In the genomic region with DNA sequence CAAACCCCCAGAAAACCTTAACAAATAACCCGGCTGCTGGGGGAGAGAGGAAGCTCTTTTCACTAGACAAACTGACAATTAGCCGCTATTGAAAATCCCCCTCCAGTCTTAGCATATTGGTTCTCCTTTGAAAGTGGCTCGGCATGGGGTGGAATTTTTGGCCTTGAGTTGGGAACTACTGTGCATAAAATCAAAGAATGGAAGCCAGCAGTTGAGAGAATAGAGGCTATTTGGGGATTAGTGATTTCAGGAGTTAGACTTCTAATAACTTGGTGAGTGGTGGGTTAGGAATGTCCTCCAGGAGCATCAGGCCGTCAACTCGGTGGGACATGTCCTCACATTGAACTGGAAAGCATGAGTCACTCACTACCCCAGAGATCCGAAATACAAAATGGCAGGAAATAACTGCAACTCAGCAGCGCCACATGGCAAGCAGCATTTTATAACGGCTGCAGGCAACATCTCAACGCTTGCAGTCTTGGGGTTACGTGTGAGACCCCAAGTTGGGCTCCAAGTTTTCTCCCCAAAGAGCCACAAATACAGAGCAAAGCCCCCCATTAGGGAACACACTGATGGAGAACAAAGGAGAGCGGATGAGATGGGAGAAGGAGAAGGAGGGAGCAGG, we compare ENCODE assay signal across 18 mouse cellular contexts. TPM values are rescaled to one million over a fixed set of nuclear protein-coding genes. Genes with fewer than 3 reads are reported as not detected.
DNase-seq lines count a peak whose midpoint lies in the region; ATAC-seq lines count a peak whose summit lies in the region.
"Had no signal": no experiment of that assay in that cellular context is flagged by ENCODE, and none has a peak within 500 bp of the region (broad histone marks: within the 10 kb centered on the region; RNA-seq: fewer than 3 reads in every experiment).

No protein-coding gene starts in this region.

- DNase-seq in heart, adult 11 months: peak; percentile 92
- no peak for DNase-seq in heart, adult 18-20 months
- DNase-seq in kidney, postnatal 10 days: no peak
- DNase-seq in limb, embryonic 10.5 days (ENCODE audit: low spot score): no peak
- no peak for DNase-seq in spleen, postnatal 14 days (ENCODE audit: low spot score in 2 of 2)
- DNase-seq in natural killer cell, adult 2 months (ENCODE audit: low spot score in 2 of 2): no peak
- DNase-seq: adrenal gland, adult 8-10 months; cerebellum, postnatal 36 days; gastrocnemius, postnatal 36 days; kidney, adult 18-20 months; lung, postnatal 10 days; right cerebral cortex, postnatal 14 days had no signal

- no peak overlapping the region for H3K4me3 ChIP-seq in kidney, embryonic 16.5 days (ENCODE audit: low read length)
- no peak overlapping the region for H3K4me3 ChIP-seq in brown adipose tissue, adult 24 weeks (ENCODE audit: insufficient read depth, low read depth, low read length)
- H3K4me3 ChIP-seq in limb, embryonic 10.5 days: no peak overlapping the region
- H3K4me3 ChIP-seq: erythroblast, embryonic 14.5 days; limb, embryonic 13.5 days; neural tube, embryonic 13.5 days had no signal

- H3K4me2 ChIP-seq in kidney, embryonic 16.5 days (replicated peaks; ENCODE audit: low read depth, low read length): no peak overlapping the region
- H3K4me2 ChIP-seq: limb, embryonic 13.5 days; midbrain, embryonic 11.5 days; neural tube, embryonic 13.5 days had no signal

- no peak for ATAC-seq in kidney, embryonic 16.5 days (ENCODE audit: low FRiP score, low TSS enrichment)

- no peaks in the 10 kb centered on the region for H3K9me3 ChIP-seq in kidney, embryonic 16.5 days (ENCODE audit: low read length)
- no peaks in the 10 kb centered on the region for H3K9me3 ChIP-seq in limb, embryonic 10.5 days (replicated peaks)
- H3K9me3 ChIP-seq: limb, embryonic 13.5 days; neural tube, embryonic 13.5 days had no signal

- H3K9ac ChIP-seq in kidney, embryonic 16.5 days (replicated peaks; ENCODE audit: low read length): no peak overlapping the region
- H3K9ac ChIP-seq: limb, embryonic 13.5 days; neural tube, embryonic 13.5 days had no signal

- H3K27me3 ChIP-seq in kidney, embryonic 16.5 days (ENCODE audit: insufficient read depth, low read length): no peaks in the 10 kb centered on the region
- H3K27me3 ChIP-seq in limb, embryonic 10.5 days (ENCODE audit: low read depth, poor library complexity, severe bottlenecking): no peaks in the 10 kb centered on the region
- H3K27me3 ChIP-seq: limb, embryonic 13.5 days; neural tube, embryonic 13.5 days had no signal

- peaks cover 46% of the 10 kb centered on the region for H3K4me1 ChIP-seq in kidney, embryonic 16.5 days (ENCODE audit: insufficient read depth, low read length)
- peaks cover 6% of the 10 kb centered on the region; the same call in 1 of the 2 replicates for H3K4me1 ChIP-seq in brown adipose tissue, adult 24 weeks (ENCODE audit: control insufficient read depth, insufficient read depth, insufficient read length, low read length)
- H3K4me1 ChIP-seq in limb, embryonic 10.5 days: peaks cover 30% of the 10 kb centered on the region

- WGBS in kidney, embryonic 16.5 days: 74% methylated on average over 11 of the region's 11 CpGs
- 77% methylated on average over 11 of the region's 11 CpGs for WGBS in limb, embryonic 10.5 days

- H3K27ac ChIP-seq in kidney, embryonic 16.5 days (ENCODE audit: low read length): peak overlapping the region; percentile 82
- peak overlapping the region; percentile 86 for H3K27ac ChIP-seq in brown adipose tissue, adult 24 weeks (replicated peaks; ENCODE audit: low read depth, low read length)
- peak overlapping the region; percentile 37 for H3K27ac ChIP-seq in limb, embryonic 10.5 days
- H3K27ac ChIP-seq: limb, embryonic 13.5 days; neural tube, embryonic 13.5 days had no signal

- H3K36me3 ChIP-seq in kidney, embryonic 16.5 days (ENCODE audit: insufficient read depth, low read length): no peaks in the 10 kb centered on the region
- no peaks in the 10 kb centered on the region for H3K36me3 ChIP-seq in limb, embryonic 10.5 days
- H3K36me3 ChIP-seq: limb, embryonic 13.5 days; neural tube, embryonic 13.5 days had no signal

RNA-seq across cellular contexts. Expression of a gene that starts 22.0 kb away (rescaled TPM):
- total RNA-seq in heart, adult 18-20 months (2021): 10 to 100 TPM; 22.8 to 23.7 TPM
- polyA plus RNA-seq in kidney, embryonic 16.5 days (2015; fragmentation: Nextera tagmentation; extraction: Ambion mirVana): 38.7 and 46.0 TPM in 2 replicates
- 4.4 and 6.2 TPM in 2 replicates for polyA plus RNA-seq in brown adipose tissue, adult 24 weeks (2012; ENCODE audit: insufficient read depth, insufficient read length, missing spikeins)
- polyA plus RNA-seq in limb, embryonic 10.5 days (2016; fragmentation: Nextera tagmentation; extraction: Ambion mirVana): 52.1 and 54.0 TPM in 2 replicates
